Mouse (Mus musculus) liver, embryonic 14.5 days (tissue): ENCODE results near the gene Gm13124. TPM values are rescaled to one million over a fixed set of nuclear protein-coding genes. Genes with fewer than 3 reads are reported as not detected.
"Not testable (repeated sequence)": the region's sequence is repeated elsewhere in the genome, so short reads cannot be mapped to it uniquely, and the experiment has no call there.

Source experiments
- ATAC-seq: fragments of 200-750 bp; cut with Nextera tagmentation; 2 replicates; pipeline ENCODE4 v1.8.0; 2017; ENCODE audit warnings: moderate number of reproducible peaks, mild to moderate bottlenecking, moderate library complexity; ENCODE audit not compliant: insufficient read depth
- DNase-seq, 3 experiments: peaks; one replicate each; pipeline ENCODE4 v3.0.0-alpha.2; 2012 to 2013; ENCODE audit warnings: low read depth in 3 of 3, low spot score in 3 of 3
- H3K27ac ChIP-seq: fragments of 300-500 bp; sonication (generic); 2 replicates; pipeline ENCODE4 v1.5.1; 2014; ENCODE audit warnings: moderate library complexity, mild to moderate bottlenecking, control low read depth, inconsistent platforms
- H3K27me3 ChIP-seq: fragments of 300-500 bp; sonication (generic); 2 replicates; pipeline ENCODE4 v1.6.1; 2014; ENCODE audit warnings: mild to moderate bottlenecking, low read length, moderate library complexity; ENCODE audit not compliant: control insufficient read depth, insufficient read depth
- H3K36me3 ChIP-seq: fragments of 300-500 bp; sonication (generic); replicated peaks from 2 replicates; pipeline ENCODE4 v1.6.1; 2014; ENCODE audit warnings: low read depth; ENCODE audit not compliant: control insufficient read depth, insufficient read depth
- H3K4me1 ChIP-seq, 2 experiments: fragments of 200-500 bp in 1 of 2; fragments of 300-500 bp in 1 of 2; sonication (generic) in 1 of 2; replicated peaks; 2 replicates each; pipeline ENCODE4 v1.6.1; 2012 to 2014; ENCODE audit warnings: antibody characterized with exemption in 1 of 2, inconsistent platforms in 1 of 2, low read length in 1 of 2; ENCODE audit not compliant: control insufficient read depth in 2 of 2, insufficient read depth in 2 of 2
- H3K4me2 ChIP-seq: fragments of 300-500 bp; sonication (generic); 2 replicates; pipeline ENCODE4 v1.6.1; 2014; ENCODE audit warnings: low read depth, mild to moderate bottlenecking, control low read depth, moderate library complexity
- H3K4me3 ChIP-seq, 2 experiments: fragments of 200-500 bp in 1 of 2; fragments of 300-500 bp in 1 of 2; sonication (generic) in 1 of 2; 2 replicates each; pipeline ENCODE4 v1.5.1; 2012 to 2014; ENCODE audit warnings: low read depth in 2 of 2, low read length in 2 of 2, mild to moderate bottlenecking in 2 of 2, control low read depth in 1 of 2, inconsistent platforms in 1 of 2, moderate library complexity in 1 of 2; ENCODE audit not compliant: insufficient read depth in 1 of 2
- H3K9ac ChIP-seq: fragments of 300-500 bp; sonication (generic); replicated peaks from 2 replicates; pipeline ENCODE4 v1.6.1; 2014; ENCODE audit warnings: mild to moderate bottlenecking, control low read depth, moderate library complexity
- H3K9me3 ChIP-seq: fragments of 300-500 bp; sonication (generic); 2 replicates; pipeline ENCODE4 v1.6.1; 2016; ENCODE audit warnings: low read length, mixed read lengths; ENCODE audit not compliant: control insufficient read depth
- CTCF ChIP-seq: IDR thresholded peaks from 2 replicates; pipeline ENCODE4 v1.5.1; 2016; ENCODE audit warnings: antibody characterized with exemption, low read depth, control low read depth
- EP300 ChIP-seq: IDR thresholded peaks from 2 replicates; pipeline ENCODE4 v1.6.1; 2016; ENCODE audit warnings: antibody characterized with exemption, low read depth
- WGBS: fragments of 180-500 bp; shearing (Covaris S2); extraction: QIAGEN DNeasy Blood & Tissue Kit; methylation state at CpG from one replicate; pipeline ENCODE4 v1.1.7; 2014; ENCODE audit not compliant: insufficient replicate concordance; 5-methylcytosine and 5-hydroxymethylcytosine counted together
- polyA plus RNA-seq, 2 experiments: library from polyadenylated mRNA; depleted of rRNA in 1 of 2; stranded (reverse) in 1 of 2; unstranded in 1 of 2; fragments of >200 nt; fragmentation: Nextera tagmentation in 1 of 2; extraction: Ambion mirVana in 1 of 2; gene quantifications; 2 replicates each; pipeline versions ENCODE4 v1.2.1 to v1.2.3; 2012 to 2014

The Gm13124 gene
- polyA plus RNA-seq, 2 experiments, result not detected

- ATAC-seq (no peak), DNase-seq (no peak)
- H3K36me3 ChIP-seq, result no peaks in the 10 kb centered on the region
- no peak overlapping the region for H3K4me2 ChIP-seq
- no peak overlapping the region for H3K4me3 ChIP-seq
- no peaks in the 10 kb centered on the region for H3K27me3 ChIP-seq
- H3K4me1 ChIP-seq, result no peaks in the 10 kb centered on the region
- H3K9ac ChIP-seq, result no peak overlapping the region
- no peak overlapping the region for H3K27ac ChIP-seq
- 26% methylated on average over 2 of the region's 2 CpGs for WGBS
- TF ChIP-seq CTCF (no peak), EP300 (no peak)
- no peaks in the 10 kb centered on the region for H3K9me3 ChIP-seq
Observed at GRCm38 (mm10) chr4:144561205-144561604, 3.7 kb downstream of the Gm13124 start.

GRCm38 (mm10) chr4:144559792-144560191 is 5.1 kb downstream of the Gm13124 start:
- no peak for TF ChIP-seq EP300
- TF ChIP-seq CTCF, result no peak
- ATAC-seq, result no peak
- DNase-seq, result no peak
- no peaks in the 10 kb centered on the region for H3K4me1 ChIP-seq
- H3K9me3 ChIP-seq, result no peaks in the 10 kb centered on the region
- H3K4me3 ChIP-seq, result no peak overlapping the region
- no peak overlapping the region for H3K4me2 ChIP-seq
- H3K27me3 ChIP-seq, result no peaks in the 10 kb centered on the region
- H3K9ac ChIP-seq, result no peak overlapping the region
- H3K36me3 ChIP-seq, result no peaks in the 10 kb centered on the region
- no peak overlapping the region for H3K27ac ChIP-seq

GRCm38 (mm10) chr4:144551156-144551555 is 13.8 kb downstream of the Gm13124 start:
- H3K4me3 ChIP-seq, result no peak overlapping the region
- H3K9ac ChIP-seq, result no peak overlapping the region
- no peaks in the 10 kb centered on the region for H3K36me3 ChIP-seq
- TF ChIP-seq EP300 (no peak), CTCF (no peak)
- no peak overlapping the region for H3K27ac ChIP-seq
- DNase-seq, result no peak
- no peaks in the 10 kb centered on the region for H3K27me3 ChIP-seq
- ATAC-seq, result no peak
- no peaks in the 10 kb centered on the region for H3K9me3 ChIP-seq
- no peak overlapping the region for H3K4me2 ChIP-seq
- no peaks in the 10 kb centered on the region for H3K4me1 ChIP-seq

- H3K9me3 ChIP-seq, H3K4me2 ChIP-seq, ATAC-seq, H3K27me3 ChIP-seq, H3K27ac ChIP-seq, H3K9ac ChIP-seq, H3K4me1 ChIP-seq, DNase-seq, H3K4me3 ChIP-seq, H3K36me3 ChIP-seq: not testable (repeated sequence)
- 72% methylated on average over 13 of the region's 13 CpGs for WGBS
Observed at GRCm38 (mm10) chr4:144545339-144545738, 19.6 kb downstream of the Gm13124 start.

- TF ChIP-seq EP300 (no peak), CTCF (no peak)
- no peak overlapping the region for H3K9ac ChIP-seq
- H3K27me3 ChIP-seq, result no peaks in the 10 kb centered on the region
- no peaks in the 10 kb centered on the region for H3K9me3 ChIP-seq
- ATAC-seq (no peak), DNase-seq (no peak)
- no peak overlapping the region for H3K4me3 ChIP-seq
- no peaks in the 10 kb centered on the region for H3K4me1 ChIP-seq
- WGBS, result 58% methylated on average over 1 of the region's 1 CpGs
- no peaks in the 10 kb centered on the region for H3K36me3 ChIP-seq
- no peak overlapping the region for H3K27ac ChIP-seq
- H3K4me2 ChIP-seq, result no peak overlapping the region
Observed at GRCm38 (mm10) chr4:144544689-144545088, 20.2 kb downstream of the Gm13124 start.

GRCm38 (mm10) chr4:144519522-144519921 is 45.4 kb downstream of the Gm13124 start, which contains the start of gene 9430007A20Rik:
TSS of gene 9430007A20Rik (plus strand) at chr4:144519822.
- TF ChIP-seq CTCF, result no peak
- TF ChIP-seq EP300, result no peak
- no peaks in the 10 kb centered on the region; the same call in 1 of the 2 replicates for H3K9me3 ChIP-seq
- no peak within 1 kb of the TSS for H3K27ac ChIP-seq
- no peak for DNase-seq
- H3K4me1 ChIP-seq, result no peaks in the 10 kb centered on the region
- no peak for ATAC-seq
- no peaks in the 10 kb centered on the region for H3K27me3 ChIP-seq
- H3K36me3 ChIP-seq, result no peaks in the 10 kb centered on the region
- no peak within 1 kb of the TSS for H3K9ac ChIP-seq
- WGBS, result 60% methylated on average over 5 of the region's 5 CpGs
- H3K4me3 ChIP-seq, result no peak within 1 kb of the TSS
- H3K4me2 ChIP-seq, result no peak within 1 kb of the TSS
